ENCODE assay signal across 9 mouse cellular contexts in genomic region chrX:51374670-51375069, GRCm38 (mm10).
DNase-seq lines count a peak whose midpoint lies in the region; ATAC-seq lines count a peak whose summit lies in the region.
"Had no signal": no experiment of that assay in that cellular context is flagged by ENCODE, and none has a peak within 500 bp of the region (broad histone marks: within the 10 kb centered on the region; RNA-seq: fewer than 3 reads in every experiment).

No protein-coding gene starts in this region.

- no peaks in the 10 kb centered on the region for H3K4me1 ChIP-seq in liver, embryonic 12.5 days
- H3K4me1 ChIP-seq in limb, embryonic 11.5 days (ENCODE audit: control insufficient read depth, insufficient read depth, low read length): no peaks in the 10 kb centered on the region
- H3K4me1 ChIP-seq: embryonic facial prominence, embryonic 13.5 days had no signal

- no peaks in the 10 kb centered on the region for H3K9me3 ChIP-seq in liver, embryonic 12.5 days (replicated peaks)
- no peaks in the 10 kb centered on the region for H3K9me3 ChIP-seq in limb, embryonic 11.5 days (ENCODE audit: control insufficient read depth, low read length)
- H3K9me3 ChIP-seq: embryonic facial prominence, embryonic 13.5 days had no signal

- H3K4me3 ChIP-seq in liver, embryonic 12.5 days: no peak overlapping the region
- H3K4me3 ChIP-seq in limb, embryonic 11.5 days (ENCODE audit: low read depth, low read length): no peak overlapping the region
- H3K4me3 ChIP-seq: embryonic facial prominence, embryonic 13.5 days had no signal

- 13% methylated on average over 5 of the region's 5 CpGs for WGBS in liver, embryonic 12.5 days (ENCODE audit: insufficient replicate concordance)
- WGBS in limb, embryonic 11.5 days: 17% methylated on average over 5 of the region's 5 CpGs

- DNase-seq in liver: peak; percentile 54
- peak; percentile 22 for DNase-seq in cerebellum, adult 11-12 months
- DNase-seq in forelimb bud, embryonic 11.5 days (ENCODE audit: low read depth, low spot score): peak; percentile 68
- DNase-seq in kidney, adult 8-10 months: peak; percentile 38 to 71
- DNase-seq in limb, embryonic 11.5 days (ENCODE audit: low spot score): peak; percentile 86
- DNase-seq in retina, postnatal 1 day: peak; percentile 76
- peak; percentile 60 for DNase-seq in urinary bladder, postnatal 25 days (ENCODE audit: low spot score)

- no peak overlapping the region for H3K27ac ChIP-seq in liver, embryonic 12.5 days
- no peak overlapping the region for H3K27ac ChIP-seq in limb, embryonic 11.5 days (replicated peaks; ENCODE audit: low read depth, low read length)
- H3K27ac ChIP-seq: embryonic facial prominence, embryonic 13.5 days had no signal

- no peak for ATAC-seq in liver, embryonic 12.5 days
- no peak for ATAC-seq in limb, embryonic 11.5 days (ENCODE audit: insufficient number of reproducible peaks, low FRiP score, low TSS enrichment, low read depth)

- no peaks in the 10 kb centered on the region for H3K27me3 ChIP-seq in liver, embryonic 12.5 days (replicated peaks)
- no peaks in the 10 kb centered on the region for H3K27me3 ChIP-seq in limb, embryonic 11.5 days (ENCODE audit: control insufficient read depth, insufficient read depth, low read length)

- no peak overlapping the region for H3K4me2 ChIP-seq in liver, embryonic 12.5 days
- no peak overlapping the region for H3K4me2 ChIP-seq in limb, embryonic 11.5 days (ENCODE audit: low read depth, severe bottlenecking)
- H3K4me2 ChIP-seq: embryonic facial prominence, embryonic 13.5 days had no signal

- no peak overlapping the region for H3K9ac ChIP-seq in liver, embryonic 12.5 days
- no peak overlapping the region for H3K9ac ChIP-seq in limb, embryonic 11.5 days (ENCODE audit: low read length)
- H3K9ac ChIP-seq: embryonic facial prominence, embryonic 13.5 days had no signal

- H3K36me3 ChIP-seq in liver, embryonic 12.5 days: no peaks in the 10 kb centered on the region
- no peaks in the 10 kb centered on the region for H3K36me3 ChIP-seq in limb, embryonic 11.5 days (ENCODE audit: control insufficient read depth, insufficient read depth, low read length)
- H3K36me3 ChIP-seq: embryonic facial prominence, embryonic 13.5 days had no signal

Comparison
In these comparisons a context has a peak if more than half of its experiments do, and no peak if none do; other contexts are left out.
1. DNase-seq: peak in every context shown above with its lines; median percentile 86 in limb, embryonic 11.5 days; 76 in retina, postnatal 1 day; 68 in forelimb bud, embryonic 11.5 days; 60 in urinary bladder, postnatal 25 days; 54 in kidney, adult 8-10 months; 54 in liver; 22 in cerebellum, adult 11-12 months.